Mouse (Mus musculus): ENCODE data around the gene Crybb1. TPM values are rescaled to one million over a fixed set of nuclear protein-coding genes. Genes with fewer than 3 reads are reported as not detected.

The Crybb1 gene
- total RNA-seq, 2 experiments from 2014 or later = 2.4 to 4.1 TPM

GRCm38 (mm10) chr5:112296404-112297181, 41.0 kb downstream of the Crybb1 start:
- intact Hi-C loops (cut with DNase I) = no loop called here
- DNase-seq = no peak

GRCm38 (mm10) chr5:112297257-112297656, 41.6 kb downstream of the Crybb1 start:
- no peak for DNase-seq
- intact Hi-C loops (cut with DNase I) = no loop called here

- no peak for DNase-seq
- intact Hi-C loops (cut with DNase I) = no loop called here
Observed at GRCm38 (mm10) chr5:112298226-112298988, 42.8 kb downstream of the Crybb1 start.

GRCm38 (mm10) chr5:112299399-112299798, 43.8 kb downstream of the Crybb1 start:
- DNase-seq = no peak
- intact Hi-C loops (cut with DNase I) = no loop called here

GRCm38 (mm10) chr5:112300112-112300511, 44.5 kb downstream of the Crybb1 start:
- no peak for DNase-seq
- intact Hi-C loops (cut with DNase I) = no loop called here

GRCm38 (mm10) chr5:112300721-112301308, 45.2 kb downstream of the Crybb1 start:
- intact Hi-C loops (cut with DNase I) = no loop called here

GRCm38 (mm10) chr5:112301694-112302093, 46.1 kb downstream of the Crybb1 start:
- intact Hi-C loops (cut with DNase I) = no loop called here

More at GRCm38 (mm10) chr5:112300721-112301308, 45.2 kb downstream of the Crybb1 start:
- no peak for DNase-seq

GRCm38 (mm10) chr5:112302310-112302709, 46.7 kb downstream of the Crybb1 start:
- intact Hi-C loops (cut with DNase I) = no loop called here
- DNase-seq = no peak

More at GRCm38 (mm10) chr5:112301694-112302093, 46.1 kb downstream of the Crybb1 start:
- DNase-seq = no peak

- intact Hi-C loops (cut with DNase I) = no loop called here
- no peak for DNase-seq
Observed at GRCm38 (mm10) chr5:112305842-112306241, 50.2 kb downstream of the Crybb1 start.

- intact Hi-C loops (cut with DNase I) = no loop called here
- DNase-seq = no peak
Observed at GRCm38 (mm10) chr5:112313222-112313885, 57.7 kb downstream of the Crybb1 start.

GRCm38 (mm10) chr5:112316468-112316867, 60.9 kb downstream of the Crybb1 start:
- intact Hi-C loops (cut with DNase I) = no loop called here
- no peak for DNase-seq

- intact Hi-C loops (cut with DNase I) = no loop called here
- no peak for DNase-seq
Observed at GRCm38 (mm10) chr5:112317328-112317727, 61.7 kb downstream of the Crybb1 start.

Other genes starting within 250 kb of the Crybb1 start
- gene Cryba4, start 3.3 kb upstream of the Crybb1 start, total RNA-seq (2021) = under 1 TPM in 1 of 2 experiments, not detected in 1; 0.61 TPM
- gene Tpst2, start 20.9 kb downstream of the Crybb1 start, total RNA-seq (2021) = 10 to 100 TPM; 14.4 to 17.0 TPM
- gene Tfip11, start 70.5 kb downstream of the Crybb1 start, total RNA-seq (2021) = 10 to 100 TPM; 12.0 to 12.4 TPM
- 1 to 10 TPM; 2.8 to 3.4 TPM for gene Srrd, start 87.2 kb downstream of the Crybb1 start, total RNA-seq (2021)
- gene Hps4, start 87.3 kb downstream of the Crybb1 start, total RNA-seq (2021) = 1 to 10 TPM; 3.8 to 4.2 TPM
- gene Gm6583, start 100.2 kb downstream of the Crybb1 start, total RNA-seq (2021) = not detected
- gene Asphd2, start 139.1 kb downstream of the Crybb1 start, total RNA-seq (2021) = under 1 TPM; 0.36 to 0.74 TPM
- not detected for gene Gm6588, start 193.6 kb downstream of the Crybb1 start, total RNA-seq (2021)

Measured in gastrocnemius, postnatal 36 days (tissue).